Mouse (Mus musculus) embryonic fibroblast, embryonic 13.5 days (primary cell): ENCODE measurements around the gene Cldn11.

ENCODE experiments used
- CTCF ChIP-seq: IDR thresholded peaks from 2 replicates; pipeline ENCODE4 v1.5.1; 2011; ENCODE audit warnings: mild to moderate bottlenecking, control low read depth, low read length, moderate library complexity, borderline replicate concordance; ENCODE audit not compliant: insufficient read depth
- POLR2A ChIP-seq: IDR thresholded peaks from 2 replicates; pipeline ENCODE4 v1.6.1; 2011; ENCODE audit warnings: low read depth, mild to moderate bottlenecking, control low read depth, low read length, moderate library complexity

- no peak for TF ChIP-seq POLR2A
- TF ChIP-seq CTCF = no peak
These were observed 10.3 kb downstream of the Cldn11 start for GRCm38 (mm10) chr3:31160046-31160445.
